Mouse (Mus musculus): ENCODE measurements around the gene Galnt14.

DNA sequence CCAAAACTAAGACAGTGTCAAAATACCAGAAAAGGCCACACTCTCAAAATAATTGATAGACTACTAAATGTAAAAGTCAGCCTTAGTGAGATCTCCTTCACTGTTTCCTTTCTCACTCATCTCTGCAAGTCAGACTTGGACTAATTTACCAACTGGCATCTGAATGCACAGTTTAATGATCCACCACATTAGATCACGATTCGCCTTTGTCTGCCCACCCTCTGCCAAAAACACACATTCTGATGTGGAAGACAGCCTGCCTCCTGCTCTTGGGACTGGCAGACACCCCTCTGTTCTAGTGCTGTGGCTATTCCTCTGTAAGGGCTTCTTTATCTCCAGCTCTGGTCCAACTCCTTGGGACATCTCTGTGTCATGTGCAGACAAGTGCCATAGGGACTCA lies 153.8 kb downstream of the Galnt14 start:
- TF ChIP-seq CTCF (IDR thresholded peaks at IDR 0.05): no peak
- no peak for TF ChIP-seq EP300 (IDR thresholded peaks at IDR 0.05; ENCODE audit: insufficient read depth, low read depth, low read length)
- no peak for TF ChIP-seq POLR2A (IDR thresholded peaks at IDR 0.05; ENCODE audit: insufficient read depth, low read depth, low read length)
